Mouse (Mus musculus) lung, embryonic 14.5 days (tissue): Measurements from ENCODE around the gene Gm3448. TPM values are rescaled to one million over a fixed set of nuclear protein-coding genes. Genes with fewer than 3 reads are reported as not detected.
"Not testable (repeated sequence)": the region's sequence is repeated elsewhere in the genome, so short reads cannot be mapped to it uniquely, and the experiment has no call there.

ENCODE experiments used
- ATAC-seq: fragments of 200-750 bp; cut with Nextera tagmentation; 2 replicates; pipeline ENCODE4 v1.8.0; 2017; ENCODE audit warnings: mild to moderate bottlenecking, moderate TSS enrichment, moderate library complexity; ENCODE audit not compliant: insufficient read depth
- DNase-seq: peaks from one replicate; pipeline ENCODE4 v3.0.0-alpha.2; 2015
- H3K27ac ChIP-seq: fragments of 300-500 bp; sonication (generic); 2 replicates; pipeline ENCODE4 v1.5.1; 2014; ENCODE audit warnings: low read depth, mild to moderate bottlenecking, moderate library complexity
- H3K27me3 ChIP-seq: fragments of 300-500 bp; sonication (generic); 2 replicates; pipeline ENCODE4 v1.6.1; 2014; ENCODE audit warnings: low read length, control low read depth; ENCODE audit not compliant: insufficient read depth
- H3K36me3 ChIP-seq: fragments of 300-500 bp; sonication (generic); 2 replicates; pipeline ENCODE4 v1.6.1; 2014; ENCODE audit warnings: control low read depth; ENCODE audit not compliant: insufficient read depth
- H3K4me1 ChIP-seq: fragments of 300-500 bp; sonication (generic); 2 replicates; pipeline ENCODE4 v1.6.1; 2014; ENCODE audit warnings: antibody characterized with exemption, control low read depth; ENCODE audit not compliant: insufficient read depth
- H3K4me2 ChIP-seq: fragments of 300-500 bp; sonication (generic); 2 replicates; pipeline ENCODE4 v1.6.1; 2014; ENCODE audit warnings: mild to moderate bottlenecking
- H3K4me3 ChIP-seq: fragments of 300-500 bp; sonication (generic); 2 replicates; pipeline ENCODE4 v1.5.1; 2014; ENCODE audit warnings: low read depth, low read length
- H3K9ac ChIP-seq: fragments of 300-500 bp; sonication (generic); 2 replicates; pipeline ENCODE4 v1.6.1; 2014
- H3K9me3 ChIP-seq: fragments of 300-500 bp; sonication (generic); 2 replicates; pipeline ENCODE4 v1.6.1; 2016; ENCODE audit warnings: low read depth, low read length, control low read depth
- CTCF ChIP-seq: IDR thresholded peaks from 2 replicates; pipeline ENCODE4 v1.5.1; 2016; ENCODE audit warnings: antibody characterized with exemption, low read depth
- WGBS: fragments of 180-500 bp; shearing (Covaris S2); extraction: QIAGEN DNeasy Blood & Tissue Kit; methylation state at CpG from one replicate; pipeline ENCODE4 v1.1.7; 2014; 5-methylcytosine and 5-hydroxymethylcytosine counted together
- polyA plus RNA-seq: library from polyadenylated mRNA; unstranded; fragments of >200 nt; fragmentation: Nextera tagmentation; extraction: Ambion mirVana; gene quantifications from 2 replicates; pipeline ENCODE4 v1.2.1, GENCODE M21; 2014

The Gm3448 gene
- 1.9 and 3.4 TPM in 2 replicates for polyA plus RNA-seq

- not testable (repeated sequence) for H3K4me1 ChIP-seq, H3K4me3 ChIP-seq, H3K9ac ChIP-seq, DNase-seq, H3K27me3 ChIP-seq, H3K36me3 ChIP-seq, H3K4me2 ChIP-seq, H3K27ac ChIP-seq, H3K9me3 ChIP-seq
- ATAC-seq = peak; percentile 98
- WGBS = 0% methylated on average over 3 of the region's 56 CpGs
These were observed at the start of gene Gm3448, which contains the start of the genes Ermard and Tcte3 for GRCm38 (mm10) chr17:15041175-15041729. TSS of gene Gm3448 (minus strand) at chr17:15041537. TSS of gene Ermard (plus strand) at chr17:15041208. TSS of gene Tcte3 (minus strand) at chr17:15041488.

GRCm38 (mm10) chr17:15088591-15089001 is 47.3 kb upstream of the Gm3448 start:
- no peak overlapping the region for H3K9ac ChIP-seq
- H3K4me1 ChIP-seq = no peaks in the 10 kb centered on the region; the same call in 1 of the 2 replicates
- no peak overlapping the region for H3K4me3 ChIP-seq
- no peak overlapping the region for H3K27ac ChIP-seq
- no peak for DNase-seq
- no peak for TF ChIP-seq CTCF
- H3K36me3 ChIP-seq = no peaks in the 10 kb centered on the region
- no peaks in the 10 kb centered on the region for H3K27me3 ChIP-seq
- no peak for ATAC-seq
- H3K4me2 ChIP-seq = no peak overlapping the region
- no peaks in the 10 kb centered on the region for H3K9me3 ChIP-seq
- 38% methylated on average over 8 of the region's 8 CpGs for WGBS

GRCm38 (mm10) chr17:15088166-15088565 is 46.8 kb upstream of the Gm3448 start:
- Histone ChIP-seq H3K36me3 (no peaks in the 10 kb centered on the region), H3K9ac (no peak overlapping the region), H3K4me1 (no peaks in the 10 kb centered on the region; the same call in 1 of the 2 replicates), H3K4me3 (no peak overlapping the region), H3K27me3 (no peaks in the 10 kb centered on the region), H3K27ac (no peak overlapping the region), H3K9me3 (no peaks in the 10 kb centered on the region), H3K4me2 (no peak overlapping the region)
- DNase-seq (no peak), ATAC-seq (no peak)
- 44% methylated on average over 2 of the region's 2 CpGs for WGBS
- TF ChIP-seq CTCF = no peak

- Histone ChIP-seq H3K9ac (no peak overlapping the region), H3K4me1 (no peaks in the 10 kb centered on the region; the same call in 1 of the 2 replicates), H3K27ac (no peak overlapping the region), H3K27me3 (no peaks in the 10 kb centered on the region), H3K36me3 (no peaks in the 10 kb centered on the region), H3K4me3 (no peak overlapping the region), H3K4me2 (no peak overlapping the region), H3K9me3 (no peaks in the 10 kb centered on the region)
- ATAC-seq = no peak
- WGBS = 56% methylated on average over 2 of the region's 2 CpGs
- no peak for TF ChIP-seq CTCF
- no peak for DNase-seq
These were observed 43.7 kb upstream of the Gm3448 start for GRCm38 (mm10) chr17:15085006-15085405.

- 41% methylated on average over 13 of the region's 13 CpGs for WGBS
- H3K4me2 ChIP-seq = no peak overlapping the region
- DNase-seq (peak; percentile 32), ATAC-seq (peak; percentile 70)
- no peak overlapping the region for H3K9ac ChIP-seq
- H3K4me1 ChIP-seq = no peaks in the 10 kb centered on the region; the same call in 1 of the 2 replicates
- H3K27me3 ChIP-seq = no peaks in the 10 kb centered on the region
- H3K4me3 ChIP-seq = no peak overlapping the region
- no peaks in the 10 kb centered on the region for H3K36me3 ChIP-seq
- H3K27ac ChIP-seq = no peak overlapping the region
- TF ChIP-seq CTCF = no peak
- no peaks in the 10 kb centered on the region for H3K9me3 ChIP-seq
These were observed 43.0 kb upstream of the Gm3448 start for GRCm38 (mm10) chr17:15084226-15084848.

- H3K4me2 ChIP-seq = no peak overlapping the region
- whole genome bisulfite sequencing = 27% methylated on average over 2 of the region's 2 CpGs
- H3K9me3 ChIP-seq = no peaks in the 10 kb centered on the region
- H3K9ac ChIP-seq = no peak overlapping the region
- H3K4me3 ChIP-seq = no peak overlapping the region
- DNase-seq = no peak
- no peaks in the 10 kb centered on the region for H3K36me3 ChIP-seq
- H3K4me1 ChIP-seq = no peaks in the 10 kb centered on the region
- no peak overlapping the region for H3K27ac ChIP-seq
- H3K27me3 ChIP-seq = no peaks in the 10 kb centered on the region
- no peak for TF ChIP-seq CTCF
- no peak for ATAC-seq
These were observed 36.2 kb upstream of the Gm3448 start for GRCm38 (mm10) chr17:15077536-15077935.

- no peaks in the 10 kb centered on the region for H3K9me3 ChIP-seq
- no peak for TF ChIP-seq CTCF
- no peak overlapping the region for H3K4me3 ChIP-seq
- H3K27ac ChIP-seq = peak overlapping the region; percentile 67
- H3K4me1 ChIP-seq = no peaks in the 10 kb centered on the region
- H3K4me2 ChIP-seq = peak overlapping the region; percentile 15; the same call in 1 of the 2 replicates
- H3K9ac ChIP-seq = no peak overlapping the region
- 53% methylated on average over 8 of the region's 8 CpGs for WGBS
- ATAC-seq (peak; percentile 68), DNase-seq (peak; percentile 39)
- H3K27me3 ChIP-seq = no peaks in the 10 kb centered on the region
- H3K36me3 ChIP-seq = no peaks in the 10 kb centered on the region
These were observed 33.7 kb upstream of the Gm3448 start for GRCm38 (mm10) chr17:15075033-15075432.
